Mouse (Mus musculus) G1E (cell line): Measurements from ENCODE around the gene Gpi1.

Experiments used
- CTCF ChIP-seq: IDR thresholded peaks from 2 replicates; pipeline ENCODE4 v1.5.1; 2012; ENCODE audit warnings: low read depth, low read length, inconsistent platforms, mixed read lengths
- GATA1 ChIP-seq: IDR thresholded peaks from 2 replicates; pipeline ENCODE4 v1.6.1; 2012; ENCODE audit warnings: borderline replicate concordance, low read length, inconsistent platforms, mixed read lengths
- GATA2 ChIP-seq: IDR thresholded peaks from 2 replicates; pipeline ENCODE4 v1.6.1; 2012; ENCODE audit warnings: low read depth, low read length, inconsistent platforms, borderline replicate concordance

DNA sequence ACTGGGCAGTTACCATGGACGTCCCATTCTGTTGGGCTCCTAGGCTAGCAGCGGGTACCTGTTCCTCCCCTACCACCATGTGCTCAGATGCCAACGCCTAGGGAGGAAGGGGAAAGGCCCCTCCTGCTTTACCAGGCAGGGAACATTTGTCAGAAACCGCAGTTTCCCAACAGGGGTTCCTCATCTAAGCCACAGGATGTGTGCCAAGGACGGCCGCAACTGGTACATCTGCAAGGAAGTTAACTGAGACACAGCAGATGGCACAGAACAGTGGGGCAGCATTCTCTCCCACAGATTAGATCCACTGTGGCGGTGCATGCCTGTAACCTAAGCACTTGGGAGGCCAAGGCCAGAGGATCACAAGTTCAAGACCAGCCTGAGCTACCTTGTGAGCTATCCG, 15.5 kb downstream of the Gpi1 start:
- TF ChIP-seq CTCF (no peak), GATA1 (no peak), GATA2 (no peak)
